11 mouse cellular contexts compared by ENCODE assay signal in the genomic region with DNA sequence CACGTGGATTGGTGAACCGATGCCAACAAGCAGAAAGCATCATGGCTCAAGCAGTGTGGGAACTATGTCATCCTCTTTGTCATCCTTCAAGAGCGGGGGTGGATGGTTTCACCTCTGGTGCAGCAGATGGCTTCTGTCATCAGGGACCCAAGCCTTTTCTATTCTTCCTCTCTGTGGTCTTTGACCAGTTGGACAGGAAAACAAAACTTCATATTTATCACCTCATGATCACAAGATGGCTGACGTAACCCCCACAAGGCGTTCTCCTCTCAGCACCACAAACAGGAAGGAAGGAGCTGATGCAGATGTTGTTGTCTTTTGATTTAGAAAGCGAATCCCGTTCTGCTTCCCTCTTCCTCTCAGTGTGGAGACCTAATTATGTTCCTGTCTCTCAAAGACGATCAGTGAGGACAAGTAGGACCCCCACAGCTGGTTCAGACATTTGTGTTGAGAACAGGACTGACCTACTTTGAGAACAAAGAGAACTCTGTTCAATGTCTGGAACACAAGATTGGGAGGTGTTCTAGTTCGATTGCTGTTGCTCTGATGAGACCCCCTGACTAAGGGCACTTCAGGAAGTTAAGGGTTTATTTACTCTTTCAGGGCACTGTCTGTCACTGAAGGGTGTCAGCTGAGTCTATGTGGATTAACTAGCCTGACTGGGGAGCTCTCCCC. TPM values are rescaled to one million over a fixed set of nuclear protein-coding genes. Genes with fewer than 3 reads are reported as not detected.
A peak's percentile ranks its signal among the peaks of the same experiment; 100 is the strongest.
DNase-seq lines count a peak whose midpoint lies in the region; ATAC-seq and TF ChIP-seq lines count a peak whose summit lies in the region.
"Had no signal": no experiment of that assay in that cellular context is flagged by ENCODE, and none has a peak within 500 bp of the region (broad histone marks: within the 10 kb centered on the region; RNA-seq: fewer than 3 reads in every experiment).

No protein-coding gene starts in this region.

- DNase-seq in heart, adult 8-10 months (ENCODE audit: low spot score): peak; percentile 63
- DNase-seq in thymus, adult 2 months: peak; percentile 8
- no peak for DNase-seq in thymus, postnatal 4 days
- DNase-seq in kidney, postnatal 4 days: peak; percentile 12 to 38
- DNase-seq in skeletal muscle tissue, adult 2 months (ENCODE audit: low read depth, low spot score): peak; percentile 36
- DNase-seq in spleen, postnatal 10 days (ENCODE audit: low spot score in 2 of 2): no peak
- DNase-seq in left cerebral cortex, postnatal 10 days (ENCODE audit: extremely low spot score in 1 of 2, low spot score in 2 of 2): no peak
- DNase-seq: cerebellum, adult 2 months; gastrocnemius, postnatal 10 days had no signal

- TF ChIP-seq POLR2A in thymus, adult 2 months (IDR thresholded peaks at IDR 0.05; ENCODE audit: control insufficient read depth, extremely low read depth, insufficient read depth, low read length, poor library complexity): no peak

- TF ChIP-seq CTCF in thymus, adult 2 months (IDR thresholded peaks at IDR 0.05; ENCODE audit: borderline replicate concordance, control insufficient read depth, extremely low read depth, insufficient read depth, low read length, poor library complexity): no peak

- H3K36me3 ChIP-seq in heart, embryonic 12.5 days: no peaks in the 10 kb centered on the region
- no peaks in the 10 kb centered on the region for H3K36me3 ChIP-seq in thymus, adult 2 months (ENCODE audit: control insufficient read depth, insufficient read depth, low read length)

- intact Hi-C loops in left cerebral cortex, postnatal 10 days (cut with DNase I): no loop called here

- H3K27ac ChIP-seq in heart, embryonic 12.5 days (ENCODE audit: poor library complexity, severe bottlenecking): no peak overlapping the region
- peak overlapping the region; percentile 5; the same call in 1 of the 2 replicates for H3K27ac ChIP-seq in thymus, adult 2 months (ENCODE audit: control insufficient read depth, insufficient read depth, low read length)

- H3K9ac ChIP-seq in heart, embryonic 12.5 days: no peak overlapping the region

- no peak overlapping the region for H3K4me2 ChIP-seq in heart, embryonic 12.5 days

- no peak for ATAC-seq in heart, embryonic 12.5 days (ENCODE audit: insufficient number of reproducible peaks, low FRiP score)
- ATAC-seq: hindbrain, embryonic 16.5 days had no signal

- WGBS in heart, embryonic 12.5 days: 63% methylated on average over 9 of the region's 9 CpGs
- 44% methylated on average over 9 of the region's 9 CpGs for WGBS in thymus, adult 2 months

- H3K4me1 ChIP-seq in heart, embryonic 12.5 days (replicated peaks): 0 out of 2 replicates have a peak, but pooled peaks cover 3% of the 10 kb centered on the region
- H3K4me1 ChIP-seq in thymus, adult 2 months (replicated peaks; ENCODE audit: control insufficient read depth, insufficient read depth, low read length): peaks cover 20% of the 10 kb centered on the region

- peaks cover 5% of the 10 kb centered on the region; the same call in 1 of the 2 replicates for H3K9me3 ChIP-seq in heart, embryonic 12.5 days (replicated peaks)

- peaks cover 58% of the 10 kb centered on the region for H3K27me3 ChIP-seq in heart, embryonic 12.5 days (replicated peaks)
- no peaks in the 10 kb centered on the region for H3K27me3 ChIP-seq in thymus, adult 2 months (ENCODE audit: control insufficient read depth, insufficient read depth, low read length)

- no peak overlapping the region for H3K4me3 ChIP-seq in heart, embryonic 12.5 days
- no peak overlapping the region for H3K4me3 ChIP-seq in thymus, adult 2 months (ENCODE audit: control insufficient read depth, insufficient read depth, low read length)

RNA-seq across cellular contexts. Expression of a gene that starts 41.4 kb away (rescaled TPM):
- total RNA-seq in heart, adult 8-10 months (2022): 1 to 10 TPM; 1.3 to 3.3 (median 1.7) TPM
- 1.3 and 1.5 TPM in 2 replicates for polyA plus RNA-seq in heart, embryonic 12.5 days (2016; fragmentation: Nextera tagmentation; extraction: Ambion mirVana)
- 87.4 and 128 TPM in 2 replicates for polyA plus RNA-seq in thymus, adult 2 months (2012; rRNA removed)
- total RNA-seq in left cerebral cortex, postnatal 10 days (2021): 1 to 10 TPM in 1 of 2 experiments, under 1 TPM in 1; 0.88 to 1.3 TPM

Comparison
In these comparisons a context has a peak if more than half of its experiments do, and no peak if none do; other contexts are left out.
1. DNase-seq: peak in heart, adult 8-10 months (single experiment), thymus, adult 2 months (single experiment), kidney, postnatal 4 days (2 of 2) and skeletal muscle tissue, adult 2 months (single experiment); none in thymus, postnatal 4 days (single experiment), spleen, postnatal 10 days (0 of 2) and left cerebral cortex, postnatal 10 days (0 of 2).